Mouse (Mus musculus) neural tube, embryonic 11.5 days (tissue): ENCODE results near the gene BC107364. TPM values are rescaled to one million over a fixed set of nuclear protein-coding genes. Genes with fewer than 3 reads are reported as not detected.
"Not testable (repeated sequence)": the region's sequence is repeated elsewhere in the genome, so short reads cannot be mapped to it uniquely, and the experiment has no call there.

Experiments
- ATAC-seq: fragments of 200-750 bp; cut with Nextera tagmentation; 2 replicates; pipeline ENCODE4 v1.8.0; 2017; ENCODE audit warnings: moderate number of reproducible peaks, mild to moderate bottlenecking, moderate TSS enrichment, moderate library complexity; ENCODE audit not compliant: insufficient read depth, low FRiP score, low TSS enrichment
- DNase-seq: peaks from one replicate; pipeline ENCODE4 v3.0.0-alpha.2; 2015; ENCODE audit warnings: low spot score
- H3K27ac ChIP-seq: fragments of 300-500 bp; sonication (generic); 2 replicates; pipeline ENCODE4 v1.5.1; 2014; ENCODE audit warnings: low read depth, mild to moderate bottlenecking, low read length
- H3K27me3 ChIP-seq: fragments of 300-500 bp; sonication (generic); 2 replicates; pipeline ENCODE4 v1.6.1; 2014; ENCODE audit warnings: mild to moderate bottlenecking, low read length, mixed read lengths; ENCODE audit not compliant: control insufficient read depth, insufficient read depth
- H3K36me3 ChIP-seq: fragments of 300-500 bp; sonication (generic); 2 replicates; pipeline ENCODE4 v1.6.1; 2014; ENCODE audit warnings: mild to moderate bottlenecking, low read length, moderate library complexity, mixed read lengths; ENCODE audit not compliant: control insufficient read depth, insufficient read depth
- H3K4me1 ChIP-seq: fragments of 300-500 bp; sonication (generic); 2 replicates; pipeline ENCODE4 v1.6.1; 2014; ENCODE audit warnings: low read length, mixed read lengths; ENCODE audit not compliant: control insufficient read depth, insufficient read depth
- H3K4me2 ChIP-seq: fragments of 300-500 bp; sonication (generic); 2 replicates; pipeline ENCODE4 v1.6.1; 2014; ENCODE audit warnings: low read depth, mild to moderate bottlenecking, moderate library complexity
- H3K4me3 ChIP-seq: fragments of 300-500 bp; sonication (generic); 2 replicates; pipeline ENCODE4 v1.5.1; 2014; ENCODE audit warnings: low read depth, low read length
- H3K9ac ChIP-seq: fragments of 300-500 bp; sonication (generic); 2 replicates; pipeline ENCODE4 v1.6.1; 2014; ENCODE audit warnings: mild to moderate bottlenecking, low read length
- H3K9me3 ChIP-seq: fragments of 300-500 bp; sonication (generic); 2 replicates; pipeline ENCODE4 v1.6.1; 2016; ENCODE audit warnings: low read length; ENCODE audit not compliant: control insufficient read depth
- WGBS: fragments of 180-500 bp; shearing (Covaris S2); extraction: QIAGEN DNeasy Blood & Tissue Kit; methylation state at CpG from one replicate; pipeline ENCODE4 v1.1.7; 2014; 5-methylcytosine and 5-hydroxymethylcytosine counted together
- polyA plus RNA-seq: library from polyadenylated mRNA; unstranded; fragments of >200 nt; fragmentation: Nextera tagmentation; extraction: Ambion mirVana; gene quantifications from 2 replicates; pipeline ENCODE4 v1.2.1, GENCODE M21; 2014

Gene BC107364
- polyA plus RNA-seq, 1 experiment from 2014 or later = not detected

DNA sequence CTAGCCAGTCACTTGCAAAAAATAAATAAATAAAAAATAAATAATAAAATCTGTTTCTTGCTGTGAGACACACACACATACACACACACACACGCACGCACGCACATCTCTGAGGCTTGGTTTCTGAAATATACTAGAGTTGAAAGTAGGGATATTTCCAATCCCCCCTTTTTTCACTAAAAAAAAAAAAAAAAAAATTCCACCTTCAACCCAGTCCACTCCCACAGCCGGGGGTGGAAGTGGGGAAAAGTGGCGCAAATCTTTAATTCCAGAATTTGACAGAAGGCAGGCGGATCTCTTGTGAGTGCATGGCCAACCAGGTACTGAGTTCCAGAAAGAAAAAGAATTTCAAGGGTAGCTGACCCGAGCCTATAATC lies 37.2 kb downstream of the BC107364 start:
- ATAC-seq (no peak), DNase-seq (no peak)
- peaks cover 2% of the 10 kb centered on the region; the same call in 1 of the 2 replicates for H3K4me1 ChIP-seq
- no peaks in the 10 kb centered on the region for H3K9me3 ChIP-seq
- no peak overlapping the region for H3K27ac ChIP-seq
- H3K27me3 ChIP-seq = peaks cover 9% of the 10 kb centered on the region; the same call in 1 of the 2 replicates
- no peaks in the 10 kb centered on the region for H3K36me3 ChIP-seq
- peak overlapping the region; percentile 69 for H3K4me3 ChIP-seq
- 36% methylated on average over 7 of the region's 7 CpGs for WGBS
- no peak overlapping the region for H3K9ac ChIP-seq
- peak overlapping the region; percentile 66 for H3K4me2 ChIP-seq

DNA sequence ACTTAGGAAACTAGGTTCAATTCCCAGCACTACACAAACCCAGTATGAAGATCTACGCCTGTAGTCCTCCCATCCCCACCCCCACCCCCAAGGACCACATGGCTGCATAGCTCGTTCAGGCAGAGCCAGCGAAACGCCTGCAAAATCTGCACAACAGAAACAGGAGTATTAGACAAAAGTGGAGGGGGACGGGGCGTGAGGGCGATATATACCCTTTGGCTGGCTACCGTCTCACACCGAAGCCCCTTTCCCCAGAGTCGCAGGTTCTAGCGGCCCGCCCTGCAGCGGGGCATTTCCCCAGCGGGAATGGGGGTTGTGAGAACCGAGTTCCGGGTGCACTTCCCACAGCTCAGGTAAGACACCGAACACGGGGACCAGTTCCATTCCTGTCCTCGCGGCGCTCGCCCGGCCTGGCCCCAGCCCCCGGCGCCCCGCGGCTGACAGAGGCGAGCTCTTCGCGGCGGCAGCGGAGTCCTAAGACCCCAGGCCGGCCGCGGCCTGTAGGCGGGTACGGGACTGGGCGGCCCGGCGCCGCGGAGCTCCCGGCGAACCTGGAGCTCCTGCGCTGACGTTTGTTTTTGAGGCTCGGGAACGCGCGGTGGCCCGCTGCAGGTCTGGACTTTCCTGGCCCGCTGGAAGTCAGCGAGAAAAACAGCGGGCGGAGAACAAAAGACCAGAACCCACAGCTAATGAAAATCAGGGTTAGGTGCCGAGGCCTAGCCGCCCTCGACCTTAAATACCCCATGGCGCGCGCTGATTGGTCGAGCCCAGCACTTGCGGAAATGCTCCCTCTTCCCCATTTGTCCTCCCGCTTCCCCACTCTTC lies 37.8 kb downstream of the BC107364 start:
- peaks cover 15% of the 10 kb centered on the region for H3K27me3 ChIP-seq
- H3K4me2 ChIP-seq = peak overlapping the region; percentile 66
- peak; percentile 90 for DNase-seq
- H3K4me3 ChIP-seq = peak overlapping the region; percentile 69
- peak overlapping the region; percentile 93 for H3K27ac ChIP-seq
- no peaks in the 10 kb centered on the region for H3K9me3 ChIP-seq
- under 1% methylated on average over 64 of the region's 64 CpGs for WGBS
- no peaks in the 10 kb centered on the region for H3K36me3 ChIP-seq
- peak overlapping the region; percentile 99 for H3K9ac ChIP-seq
- H3K4me1 ChIP-seq = peaks cover 2% of the 10 kb centered on the region; the same call in 1 of the 2 replicates
- ATAC-seq = peak; percentile 91

- Histone ChIP-seq H3K9me3 (no peaks in the 10 kb centered on the region), H3K4me3 (peak overlapping the region; percentile 69), H3K9ac (peak overlapping the region; percentile 99), H3K4me1 (peaks cover 2% of the 10 kb centered on the region; the same call in 1 of the 2 replicates), H3K27me3 (peaks cover 19% of the 10 kb centered on the region), H3K27ac (no peak overlapping the region), H3K4me2 (peak overlapping the region; percentile 66), H3K36me3 (no peaks in the 10 kb centered on the region)
- no peak for ATAC-seq
- 48% methylated on average over 9 of the region's 9 CpGs for WGBS
- DNase-seq = no peak
Measured at GRCm38 (mm10) chr3:96413581-96414125, 38.5 kb downstream of the BC107364 start.

DNA sequence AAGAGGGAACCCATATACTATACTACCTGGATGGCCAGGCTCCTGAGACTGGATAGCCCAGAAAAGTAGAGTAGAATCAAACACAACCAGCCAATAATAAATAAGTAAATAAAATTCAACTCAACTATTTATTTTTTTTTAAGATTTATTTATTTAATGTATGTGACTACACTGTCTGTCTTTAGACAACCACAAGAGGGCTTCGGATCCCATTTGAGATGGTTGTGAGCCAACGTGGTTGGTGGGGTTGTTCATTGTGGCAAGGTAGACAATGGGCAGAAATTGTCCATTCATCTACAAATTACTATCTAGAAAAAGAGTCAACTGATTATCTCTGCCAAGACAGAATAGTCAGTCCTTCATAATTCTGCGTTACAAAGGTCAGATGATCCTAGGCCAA lies 40.3 kb downstream of the BC107364 start:
- DNase-seq (no peak), ATAC-seq (no peak)
- no peaks in the 10 kb centered on the region for H3K9me3 ChIP-seq
- no peak overlapping the region for H3K27ac ChIP-seq
- no peaks in the 10 kb centered on the region for H3K36me3 ChIP-seq
- H3K27me3 ChIP-seq = peaks cover 21% of the 10 kb centered on the region
- no peak overlapping the region for H3K4me3 ChIP-seq
- H3K4me2 ChIP-seq = no peak overlapping the region
- peaks cover 2% of the 10 kb centered on the region; the same call in 1 of the 2 replicates for H3K4me1 ChIP-seq
- H3K9ac ChIP-seq = no peak overlapping the region
- WGBS = 83% methylated on average over 3 of the region's 3 CpGs

GRCm38 (mm10) chr3:96410966-96411365 lies 41.1 kb downstream of the BC107364 start:
- peaks cover 26% of the 10 kb centered on the region for H3K27me3 ChIP-seq

GRCm38 (mm10) chr3:96409701-96410246 lies 42.3 kb downstream of the BC107364 start:
- ATAC-seq (no peak), DNase-seq (peak; percentile 57)
- WGBS = 2% methylated on average over 31 of the region's 31 CpGs
- Histone ChIP-seq H3K36me3 (no peaks in the 10 kb centered on the region), H3K27ac (no peak overlapping the region), H3K4me2 (no peak overlapping the region), H3K4me3 (no peak overlapping the region), H3K9ac (no peak overlapping the region), H3K27me3 (peaks cover 37% of the 10 kb centered on the region), H3K9me3 (no peaks in the 10 kb centered on the region), H3K4me1 (peaks cover 4% of the 10 kb centered on the region)

More at GRCm38 (mm10) chr3:96410966-96411365, 41.1 kb downstream of the BC107364 start:
- Histone ChIP-seq H3K4me3 (no peak overlapping the region), H3K4me2 (no peak overlapping the region), H3K27ac (no peak overlapping the region), H3K9me3 (no peaks in the 10 kb centered on the region), H3K36me3 (no peaks in the 10 kb centered on the region), H3K9ac (no peak overlapping the region), H3K4me1 (peaks cover 2% of the 10 kb centered on the region; the same call in 1 of the 2 replicates)
- 85% methylated on average over 5 of the region's 5 CpGs for WGBS
- ATAC-seq (no peak), DNase-seq (no peak)

- 90% methylated on average over 8 of the region's 10 CpGs for WGBS
- not testable (repeated sequence) for H3K36me3 ChIP-seq, ATAC-seq, DNase-seq, H3K9me3 ChIP-seq, H3K9ac ChIP-seq, H3K27ac ChIP-seq, H3K4me2 ChIP-seq, H3K4me1 ChIP-seq, H3K4me3 ChIP-seq
- H3K27me3 ChIP-seq = peaks cover 53% of the 10 kb centered on the region
Measured at GRCm38 (mm10) chr3:96408111-96408510, 44.0 kb downstream of the BC107364 start.

DNA sequence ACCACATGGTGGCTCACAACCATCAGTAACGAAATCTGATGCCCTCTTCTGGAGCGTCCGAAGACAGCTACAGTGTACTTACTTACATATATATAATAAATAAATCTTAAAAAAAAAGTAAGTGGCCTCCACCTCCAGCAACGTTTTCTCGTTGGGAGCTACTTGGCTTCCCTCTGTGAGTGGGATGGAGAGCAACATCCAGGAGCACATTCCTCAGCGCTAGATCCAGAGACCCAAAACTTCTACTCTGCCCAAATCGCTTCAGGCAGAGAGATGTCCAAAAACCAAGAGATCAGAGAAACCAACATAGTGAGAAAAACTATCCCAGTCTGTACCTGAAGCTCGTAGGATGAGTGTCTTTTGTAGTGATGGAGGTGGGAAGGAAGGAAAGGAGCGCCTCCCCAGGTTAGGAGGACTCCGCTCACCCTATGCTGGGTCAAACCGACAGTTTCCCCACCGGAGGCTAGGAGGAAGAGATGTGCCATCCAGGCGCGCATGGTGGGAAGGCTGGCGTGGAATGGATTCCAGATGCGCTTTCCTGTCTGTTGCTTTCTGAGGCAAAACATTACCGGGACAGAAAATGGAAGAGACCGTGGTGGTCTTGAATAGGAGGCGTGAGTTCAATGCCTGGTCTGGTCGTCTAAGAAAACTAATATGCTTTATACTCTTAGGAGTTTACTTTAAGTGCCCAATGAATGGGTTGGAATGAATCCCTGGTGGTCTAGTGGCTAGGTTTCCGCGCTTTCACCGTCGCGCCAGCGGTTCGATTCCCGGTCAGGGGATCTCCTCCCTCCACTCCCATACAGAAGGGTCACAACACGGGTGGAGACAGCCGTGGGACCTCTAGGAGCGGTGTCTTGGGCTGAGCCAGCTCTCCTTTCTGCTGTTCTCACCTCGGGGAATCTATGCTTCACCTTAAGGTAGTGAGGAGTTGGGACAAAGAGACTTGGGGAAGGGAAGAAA lies 46.3 kb downstream of the BC107364 start:
- H3K4me3 ChIP-seq = no peak overlapping the region
- no peak overlapping the region for H3K27ac ChIP-seq
- DNase-seq (no peak), ATAC-seq (no peak)
- 56% methylated on average over 32 of the region's 32 CpGs for WGBS
- no peaks in the 10 kb centered on the region for H3K36me3 ChIP-seq
- no peak overlapping the region for H3K9ac ChIP-seq
- H3K4me2 ChIP-seq = no peak overlapping the region
- peaks cover 69% of the 10 kb centered on the region for H3K27me3 ChIP-seq
- H3K9me3 ChIP-seq = no peaks in the 10 kb centered on the region
- peaks cover 13% of the 10 kb centered on the region for H3K4me1 ChIP-seq
